Mouse (Mus musculus) kidney, embryonic 16.5 days (tissue): ENCODE data around the gene Zfp605. TPM values are rescaled to one million over a fixed set of nuclear protein-coding genes. Genes with fewer than 3 reads are reported as not detected.
"Not testable (repeated sequence)": the region's sequence is repeated elsewhere in the genome, so short reads cannot be mapped to it uniquely, and the experiment has no call there.

Experiments
- ATAC-seq: fragments of 200-750 bp; cut with Nextera tagmentation; 2 replicates; pipeline ENCODE4 v1.8.0; 2017; ENCODE audit warnings: moderate TSS enrichment; ENCODE audit not compliant: low FRiP score, low TSS enrichment
- H3K27ac ChIP-seq: fragments of 300-500 bp; sonication (generic); 2 replicates; pipeline ENCODE4 v1.5.1; 2014; ENCODE audit warnings: low read length
- H3K27me3 ChIP-seq: fragments of 300-500 bp; sonication (generic); 2 replicates; pipeline ENCODE4 v1.6.1; 2014; ENCODE audit warnings: low read length, control low read depth, mixed read lengths; ENCODE audit not compliant: insufficient read depth
- H3K36me3 ChIP-seq: fragments of 300-500 bp; sonication (generic); 2 replicates; pipeline ENCODE4 v1.6.1; 2014; ENCODE audit warnings: low read length, control low read depth, mixed read lengths; ENCODE audit not compliant: insufficient read depth
- H3K4me1 ChIP-seq: fragments of 300-500 bp; sonication (generic); 2 replicates; pipeline ENCODE4 v1.6.1; 2014; ENCODE audit warnings: low read length, control low read depth, mixed read lengths; ENCODE audit not compliant: insufficient read depth
- H3K4me2 ChIP-seq: fragments of 300-500 bp; sonication (generic); replicated peaks from 2 replicates; pipeline ENCODE4 v1.6.1; 2014; ENCODE audit warnings: low read depth, low read length
- H3K4me3 ChIP-seq: fragments of 300-500 bp; sonication (generic); 2 replicates; pipeline ENCODE4 v1.5.1; 2014; ENCODE audit warnings: mild to moderate bottlenecking, low read length
- H3K9ac ChIP-seq: fragments of 300-500 bp; sonication (generic); replicated peaks from 2 replicates; pipeline ENCODE4 v1.6.1; 2014; ENCODE audit warnings: low read length
- H3K9me3 ChIP-seq: fragments of 300-500 bp; sonication (generic); 2 replicates; pipeline ENCODE4 v1.6.1; 2016; ENCODE audit warnings: low read length, control low read depth
- WGBS: fragments of 180-500 bp; shearing (Covaris S2); extraction: QIAGEN DNeasy Blood & Tissue Kit; methylation state at CpG from one replicate; pipeline ENCODE4 v1.1.7; 2014; 5-methylcytosine and 5-hydroxymethylcytosine counted together
- polyA plus RNA-seq: library from polyadenylated mRNA; unstranded; fragments of >200 nt; fragmentation: Nextera tagmentation; extraction: Ambion mirVana; gene quantifications from 2 replicates; pipeline ENCODE4 v1.2.1, GENCODE M21; 2015

Zfp605 gene
- 4.5 and 6.0 TPM in 2 replicates for polyA plus RNA-seq

DNA sequence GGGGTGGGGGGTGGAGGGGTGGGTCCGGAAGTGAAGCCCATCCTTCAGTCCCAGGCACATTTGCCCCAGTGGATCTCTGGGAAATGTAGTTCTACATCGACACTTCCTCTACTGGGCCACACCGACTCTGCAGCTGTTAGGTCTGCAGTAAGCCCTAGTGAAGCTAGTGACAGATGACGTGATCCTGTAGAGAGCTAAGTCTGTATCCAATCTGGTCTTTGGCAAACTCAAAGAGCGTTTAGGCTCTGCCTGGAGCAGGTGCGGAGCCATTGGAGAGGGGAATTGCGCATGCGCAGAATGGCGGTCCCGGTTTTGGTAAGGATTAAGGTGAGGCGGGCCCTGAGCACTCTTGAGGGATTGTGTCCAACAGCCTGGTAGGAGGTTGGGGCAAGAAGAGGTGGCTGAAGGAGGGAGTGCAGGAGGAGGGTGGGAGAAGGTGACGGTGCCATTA, at the start of gene Zfp605:
TSS of gene Zfp605 (plus strand) at position 102 of the 451 bp plus-strand sequence.
- H3K27me3 ChIP-seq = no peaks in the 10 kb centered on the region
- peak within 1 kb of the TSS; percentile 80 for H3K4me3 ChIP-seq
- peaks cover 14% of the 10 kb centered on the region; the same call in 1 of the 2 replicates for H3K4me1 ChIP-seq
- H3K9ac ChIP-seq = peak within 1 kb of the TSS; percentile 76
- 0 out of 2 replicates have a peak, but pooled peaks cover 2% of the 10 kb centered on the region for H3K9me3 ChIP-seq
- peak; percentile 28 for ATAC-seq
- H3K4me2 ChIP-seq = peak within 1 kb of the TSS; percentile 69
- under 1% methylated on average over 12 of the region's 12 CpGs for WGBS
- H3K36me3 ChIP-seq = peaks cover 31% of the 10 kb centered on the region
- H3K27ac ChIP-seq = peak within 1 kb of the TSS; percentile 90

DNA sequence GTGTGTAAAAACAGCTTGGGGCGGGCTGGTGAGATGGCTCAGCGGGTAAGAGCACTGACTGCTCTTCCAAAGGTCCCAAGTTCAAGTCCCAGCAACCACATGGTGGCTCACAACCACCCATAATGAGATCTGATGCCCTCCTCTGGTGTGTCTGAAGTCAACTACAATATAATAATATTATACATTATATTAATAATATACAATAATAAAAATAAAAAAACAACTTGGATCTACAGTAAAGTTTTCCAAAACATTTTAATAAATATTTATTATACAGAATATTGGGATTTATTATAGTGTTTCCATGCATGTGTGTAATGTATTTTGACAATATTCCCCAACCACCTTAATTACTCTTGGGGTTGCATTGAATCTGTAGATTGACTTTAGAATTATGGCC, 37.5 kb upstream of the Zfp605 start, which contains the start of gene Gm17655:
TSS of gene Gm17655 (minus strand) at position 101 of the 400 bp plus-strand sequence.
- not testable (repeated sequence) for H3K4me3 ChIP-seq, H3K4me2 ChIP-seq, H3K27me3 ChIP-seq, H3K9ac ChIP-seq, H3K27ac ChIP-seq, ATAC-seq, H3K36me3 ChIP-seq, H3K4me1 ChIP-seq
- peaks cover 17% of the 10 kb centered on the region for H3K9me3 ChIP-seq
- WGBS = 82% methylated on average over 2 of the region's 2 CpGs

DNA sequence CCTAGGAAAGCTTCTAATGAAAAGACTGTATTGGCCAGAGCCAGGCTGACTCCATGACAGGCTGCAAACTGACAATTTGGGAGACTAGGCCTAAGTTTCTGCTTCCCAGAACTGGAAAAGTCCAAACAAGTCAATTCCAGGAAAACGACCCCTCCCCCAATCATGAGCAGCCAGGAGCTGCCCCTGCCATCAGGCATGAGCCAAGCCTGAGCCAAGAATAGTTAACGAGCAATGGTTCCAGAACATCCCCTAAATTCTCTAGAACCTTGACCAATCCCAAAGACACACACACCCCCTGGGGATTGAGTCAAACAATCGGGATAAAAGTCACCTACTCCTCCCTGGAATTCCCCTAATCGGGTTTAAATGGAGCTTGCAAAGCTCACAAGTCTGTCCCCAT, 26.9 kb upstream of the Zfp605 start:
- peaks cover 21% of the 10 kb centered on the region for H3K9me3 ChIP-seq
- 0 out of 2 replicates have a peak, but pooled peaks cover 8% of the 10 kb centered on the region for H3K36me3 ChIP-seq
- no peak overlapping the region for H3K9ac ChIP-seq
- H3K4me3 ChIP-seq = no peak overlapping the region
- H3K4me1 ChIP-seq = no peaks in the 10 kb centered on the region
- whole genome bisulfite sequencing = 84% methylated on average over 4 of the region's 4 CpGs
- no peak for ATAC-seq
- H3K27ac ChIP-seq = no peak overlapping the region
- no peak overlapping the region for H3K4me2 ChIP-seq
- H3K27me3 ChIP-seq = no peaks in the 10 kb centered on the region

DNA sequence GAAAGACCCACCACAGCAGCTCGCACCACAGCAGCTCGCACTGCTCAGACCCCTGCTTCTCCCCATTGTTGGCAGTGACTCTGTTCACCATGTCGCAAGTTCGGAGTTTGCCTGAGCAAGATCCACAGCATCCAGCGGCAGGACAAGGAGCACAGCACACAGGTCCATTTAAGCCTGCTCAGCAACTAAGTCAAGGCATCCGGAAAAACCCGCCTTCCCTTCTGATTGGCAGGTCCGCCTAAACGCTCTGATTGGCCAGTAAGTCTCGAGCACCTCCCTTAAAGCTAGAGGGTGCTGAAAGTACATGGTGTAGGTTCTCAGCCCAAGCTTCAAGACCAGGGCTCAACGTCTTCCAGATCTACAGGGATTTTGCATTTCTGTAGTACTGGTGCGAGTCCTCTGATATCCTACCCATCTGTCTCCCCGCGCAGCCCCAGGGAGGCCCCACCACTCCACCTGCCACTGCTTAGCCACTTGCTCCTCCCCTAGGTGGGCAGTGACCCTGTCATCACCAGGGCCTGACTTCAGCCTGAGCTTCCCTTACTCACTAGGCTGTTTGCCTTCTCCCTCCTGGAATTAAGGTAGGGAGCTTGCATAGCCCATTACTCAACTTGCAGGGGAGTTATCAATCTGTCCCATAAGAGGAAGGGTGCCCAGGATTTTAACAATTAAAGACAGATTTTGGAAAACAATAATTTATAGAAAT, 23.6 kb upstream of the Zfp605 start:
- Histone ChIP-seq H3K4me1 (no peaks in the 10 kb centered on the region), H3K27me3 (no peaks in the 10 kb centered on the region), H3K4me2 (no peak overlapping the region), H3K27ac (no peak overlapping the region), H3K9ac (no peak overlapping the region), H3K9me3 (peaks cover 11% of the 10 kb centered on the region; the same call in 1 of the 2 replicates), H3K36me3 (no peaks in the 10 kb centered on the region), H3K4me3 (no peak overlapping the region)
- WGBS = 39% methylated on average over 14 of the region's 14 CpGs
- no peak; the same call in 1 of the 2 replicates for ATAC-seq

- H3K36me3 ChIP-seq = no peaks in the 10 kb centered on the region
- H3K4me2 ChIP-seq = no peak overlapping the region
- H3K27me3 ChIP-seq = no peaks in the 10 kb centered on the region
- H3K4me1 ChIP-seq = peaks cover 11% of the 10 kb centered on the region
- H3K9ac ChIP-seq = no peak overlapping the region
- 62% methylated on average over 2 of the region's 2 CpGs for WGBS
- no peak for ATAC-seq
- no peak overlapping the region for H3K4me3 ChIP-seq
- H3K27ac ChIP-seq = no peak overlapping the region
- H3K9me3 ChIP-seq = no peaks in the 10 kb centered on the region
Measured at GRCm38 (mm10) chr5:110091546-110091945, 18.3 kb upstream of the Zfp605 start.

GRCm38 (mm10) chr5:110094030-110094846, 15.7 kb upstream of the Zfp605 start, which contains the start of gene Gm35315:
Gene Gm35315 (minus strand): TSS chr5:110094420.
- Histone ChIP-seq H3K27me3 (no peaks in the 10 kb centered on the region), H3K27ac (peak within 1 kb of the TSS; percentile 55), H3K9ac (peak within 1 kb of the TSS; percentile 72), H3K4me3 (peak within 1 kb of the TSS; percentile 68), H3K36me3 (no peaks in the 10 kb centered on the region), H3K4me2 (peak within 1 kb of the TSS; percentile 76), H3K9me3 (no peaks in the 10 kb centered on the region), H3K4me1 (peaks cover 11% of the 10 kb centered on the region)
- ATAC-seq = peak; percentile 98
- WGBS = 1% methylated on average over 25 of the region's 25 CpGs

- H3K9ac ChIP-seq = peak overlapping the region; percentile 72
- H3K4me3 ChIP-seq = peak overlapping the region; percentile 68
- no peaks in the 10 kb centered on the region for H3K36me3 ChIP-seq
- H3K4me2 ChIP-seq = peak overlapping the region; percentile 76
- ATAC-seq = peak; percentile 55
- H3K27ac ChIP-seq = peak overlapping the region; percentile 55
- H3K4me1 ChIP-seq = peaks cover 15% of the 10 kb centered on the region
- H3K27me3 ChIP-seq = no peaks in the 10 kb centered on the region
- no peaks in the 10 kb centered on the region for H3K9me3 ChIP-seq
- WGBS = 3% methylated on average over 4 of the region's 4 CpGs
Measured at GRCm38 (mm10) chr5:110094847-110095213, 15.1 kb upstream of the Zfp605 start.

GRCm38 (mm10) chr5:110098991-110099477, 10.9 kb upstream of the Zfp605 start:
- ATAC-seq = no peak
- H3K4me1 ChIP-seq = peaks cover 37% of the 10 kb centered on the region
- no peaks in the 10 kb centered on the region for H3K27me3 ChIP-seq
- H3K9me3 ChIP-seq = 0 out of 2 replicates have a peak, but pooled peaks cover 4% of the 10 kb centered on the region
- no peak overlapping the region for H3K27ac ChIP-seq
- no peak overlapping the region for H3K4me2 ChIP-seq
- peaks cover 13% of the 10 kb centered on the region for H3K36me3 ChIP-seq
- H3K4me3 ChIP-seq = no peak overlapping the region
- WGBS = 26% methylated on average over 1 of the region's 1 CpGs
- H3K9ac ChIP-seq = no peak overlapping the region

DNA sequence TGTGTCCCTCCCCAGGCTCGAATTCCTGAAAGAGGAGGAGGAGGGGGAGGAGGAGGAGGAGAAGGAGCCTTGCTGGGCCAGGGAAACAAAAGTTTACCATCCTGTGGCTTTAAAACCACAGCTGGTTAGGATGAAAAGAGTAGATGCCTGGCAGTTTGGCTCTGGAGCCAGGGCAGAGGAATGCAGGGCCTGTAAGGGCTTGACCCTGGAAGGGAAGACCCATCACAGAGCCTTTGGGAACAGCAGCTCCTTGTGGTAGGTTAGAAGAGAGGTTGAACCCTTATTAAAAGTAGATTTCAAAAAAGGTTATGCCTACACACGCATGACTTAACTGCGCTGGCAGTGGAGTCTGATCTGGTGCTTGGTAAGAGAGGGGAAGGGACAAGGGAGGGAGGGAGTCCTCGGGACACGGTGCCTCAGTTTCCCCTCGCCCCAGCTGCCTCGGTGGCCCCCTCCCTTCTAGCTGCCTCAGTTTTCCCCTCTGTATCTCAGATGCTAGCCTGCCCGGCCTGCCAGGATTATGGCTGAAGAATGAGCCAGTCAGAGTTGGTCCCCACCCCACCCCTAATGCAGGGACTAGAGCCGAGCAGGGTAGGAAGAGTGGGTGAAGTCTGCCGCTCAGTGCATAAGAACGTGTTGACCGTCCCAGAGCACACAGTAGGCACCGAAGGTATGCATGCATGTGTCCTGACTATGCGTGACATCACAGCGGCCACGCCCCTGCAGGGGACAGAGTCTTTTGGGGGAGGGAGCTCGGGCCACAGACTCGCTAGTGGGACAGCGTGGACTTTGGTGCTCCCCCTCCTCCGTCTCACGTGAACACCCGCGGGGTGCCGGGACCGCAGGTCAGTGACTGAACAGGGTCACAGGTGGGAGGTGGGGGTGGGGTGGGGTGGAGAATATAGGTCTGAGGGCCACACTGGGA, 10.0 kb upstream of the Zfp605 start, which contains the start of gene Plcxd1:
TSS of gene Plcxd1 (plus strand) at position 314 of the 925 bp plus-strand sequence.
- Histone ChIP-seq H3K9ac (no peak within 1 kb of the TSS; the same call in none of the 2 replicates), H3K27ac (no peak within 1 kb of the TSS), H3K27me3 (no peaks in the 10 kb centered on the region), H3K4me1 (peaks cover 31% of the 10 kb centered on the region), H3K4me3 (peak within 1 kb of the TSS; percentile 32), H3K4me2 (peak within 1 kb of the TSS; percentile 80), H3K36me3 (peaks cover 22% of the 10 kb centered on the region), H3K9me3 (0 out of 2 replicates have a peak, but pooled peaks cover 5% of the 10 kb centered on the region)
- ATAC-seq = peak; percentile 28
- 6% methylated on average over 22 of the region's 25 CpGs for WGBS
